37 mouse cellular contexts compared by ENCODE assay signal in the genomic region with DNA sequence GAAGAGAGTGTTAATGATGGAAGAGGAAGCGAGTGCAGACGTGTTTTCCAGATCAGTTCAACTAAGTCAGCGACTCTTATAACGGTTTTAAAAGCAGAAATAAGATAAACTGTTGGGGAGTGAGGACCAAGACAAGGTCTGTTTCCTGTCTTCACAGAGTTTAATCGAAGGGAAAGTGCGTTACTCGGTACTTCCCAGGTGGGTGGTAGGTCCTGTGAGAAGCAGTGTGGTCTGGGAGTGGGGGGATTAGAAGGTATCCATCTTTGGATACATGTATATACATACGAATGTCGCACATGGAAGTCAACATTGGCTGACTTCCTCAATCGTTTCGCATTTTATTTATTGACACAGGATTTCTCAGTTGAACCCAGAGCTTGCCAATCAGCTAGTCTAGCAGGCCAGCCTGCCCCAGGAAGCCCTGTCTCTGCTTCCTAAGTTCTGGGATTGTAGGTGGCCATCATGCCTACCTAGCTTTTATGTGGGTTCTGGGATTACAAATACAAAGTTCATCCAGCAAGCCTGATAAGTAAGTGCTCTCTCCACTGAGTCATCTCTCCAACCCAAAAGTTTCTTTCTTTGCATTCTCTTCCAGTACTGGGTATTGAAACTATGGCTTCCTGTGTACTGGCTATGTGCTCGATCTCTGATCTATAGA. TPM values are rescaled to one million over a fixed set of nuclear protein-coding genes. Genes with fewer than 3 reads are reported as not detected.
DNase-seq lines count a peak whose midpoint lies in the region; ATAC-seq lines count a peak whose summit lies in the region.
"Had no signal": no experiment of that assay in that cellular context is flagged by ENCODE, and none has a peak within 500 bp of the region (broad histone marks: within the 10 kb centered on the region; RNA-seq: fewer than 3 reads in every experiment).

No protein-coding gene starts in this region.

- peak overlapping the region; percentile 44; the same call in 1 of the 2 replicates for H3K27ac ChIP-seq in limb, embryonic 15.5 days
- H3K27ac ChIP-seq: embryonic facial prominence, embryonic 12.5 days; heart, embryonic 15.5 days; hindbrain, embryonic 12.5 days; hindbrain, postnatal 0 days; lung, embryonic 15.5 days; midbrain, embryonic 13.5 days; neural tube, embryonic 13.5 days; stomach, postnatal 0 days had no signal

- H3K27me3 ChIP-seq in limb, embryonic 15.5 days = no peaks in the 10 kb centered on the region
- H3K27me3 ChIP-seq: embryonic facial prominence, embryonic 12.5 days; heart, embryonic 15.5 days; hindbrain, embryonic 12.5 days; lung, embryonic 15.5 days; midbrain, embryonic 13.5 days; neural tube, embryonic 13.5 days had no signal

- no peak overlapping the region for H3K4me2 ChIP-seq in limb, embryonic 15.5 days
- H3K4me2 ChIP-seq: embryonic facial prominence, embryonic 12.5 days; heart, embryonic 15.5 days; hindbrain, embryonic 12.5 days; lung, embryonic 15.5 days; midbrain, embryonic 13.5 days; neural tube, embryonic 13.5 days had no signal

- no peaks in the 10 kb centered on the region for H3K9me3 ChIP-seq in limb, embryonic 15.5 days
- H3K9me3 ChIP-seq: embryonic facial prominence, embryonic 12.5 days; heart, embryonic 15.5 days; hindbrain, embryonic 12.5 days; lung, embryonic 15.5 days; midbrain, embryonic 13.5 days; neural tube, embryonic 13.5 days had no signal

- H3K36me3 ChIP-seq in limb, embryonic 15.5 days = no peaks in the 10 kb centered on the region
- H3K36me3 ChIP-seq: embryonic facial prominence, embryonic 12.5 days; heart, embryonic 15.5 days; hindbrain, embryonic 12.5 days; lung, embryonic 15.5 days; midbrain, embryonic 13.5 days; neural tube, embryonic 13.5 days had no signal

- no peak overlapping the region for H3K4me3 ChIP-seq in limb, embryonic 15.5 days
- H3K4me3 ChIP-seq: embryonic facial prominence, embryonic 12.5 days; heart, embryonic 15.5 days; hindbrain, embryonic 12.5 days; lung, embryonic 15.5 days; midbrain, embryonic 13.5 days; neural tube, embryonic 13.5 days had no signal

- no peak overlapping the region for H3K9ac ChIP-seq in limb, embryonic 15.5 days
- H3K9ac ChIP-seq: embryonic facial prominence, embryonic 12.5 days; heart, embryonic 15.5 days; hindbrain, embryonic 12.5 days; lung, embryonic 15.5 days; midbrain, embryonic 13.5 days; neural tube, embryonic 13.5 days had no signal

- DNase-seq in A20 (ENCODE audit: low read depth, low spot score) = peak; percentile 14
- peak; percentile 24 for DNase-seq in CD4-positive, CD25-positive, alpha-beta regulatory T cell, adult 2 months (ENCODE audit: low read depth, low spot score)
- no peak for DNase-seq in layer of hippocampus, adult 9-10 months (ENCODE audit: low spot score)
- no peak for DNase-seq in spleen, postnatal 10 days (ENCODE audit: low spot score in 2 of 2)
- DNase-seq in left cerebral cortex, adult 8-10 months (ENCODE audit: low spot score in 2 of 2) = no peak
- DNase-seq: adrenal gland, postnatal 10 days; cerebellum, adult 11 months; cerebellum, adult 9-10 months; embryo, embryonic 11 days; heart, postnatal 36 days; kidney, postnatal 10 days; thymus, adult 2 months; thymus, postnatal 36 days had no signal

- peak; percentile 52 for ATAC-seq in activated CD4-positive, CD25-positive, alpha-beta regulatory T cell, adult 4 months
- ATAC-seq in limb, embryonic 15.5 days (ENCODE audit: insufficient number of reproducible peaks, low FRiP score, low TSS enrichment, low read depth) = no peak
- ATAC-seq in frontal cortex, adult (ENCODE audit: low TSS enrichment) = no peak
- ATAC-seq: forebrain, embryonic 14.5 days; hindbrain, postnatal 0 days; intestine, embryonic 16.5 days; midbrain, embryonic 13.5 days had no signal

- peaks cover 9% of the 10 kb centered on the region; the same call in 1 of the 2 replicates for H3K4me1 ChIP-seq in limb, embryonic 15.5 days
- H3K4me1 ChIP-seq: heart, embryonic 15.5 days; hindbrain, embryonic 12.5 days; lung, embryonic 15.5 days; midbrain, embryonic 13.5 days had no signal

- WGBS in limb, embryonic 15.5 days = 56% methylated on average over 12 of the region's 12 CpGs

RNA-seq across cellular contexts. Expression of gene Fnip1, which starts 10.2 kb away (rescaled TPM):
- 10 to 100 TPM; 10.7 to 12.9 TPM for polyA plus RNA-seq in activated CD4-positive, CD25-positive, alpha-beta regulatory T cell, adult 4 months (2017; shearing (Covaris generic))
- polyA plus RNA-seq in limb, embryonic 15.5 days (2015; fragmentation: Nextera tagmentation; extraction: Ambion mirVana) = 10.3 and 11.3 TPM in 2 replicates
- total RNA-seq in left cerebral cortex, adult 8-10 months (2022) = 10 to 100 TPM; 37.6 to 42.0 (median 39.5) TPM

RNA-seq across cellular contexts. Expression of gene Meikin, which starts 57.4 kb away (rescaled TPM):
- polyA plus RNA-seq in activated CD4-positive, CD25-positive, alpha-beta regulatory T cell, adult 4 months (2017; shearing (Covaris generic)) = not detected
- not detected in 2 replicates for polyA plus RNA-seq in limb, embryonic 15.5 days (2015; fragmentation: Nextera tagmentation; extraction: Ambion mirVana)
- total RNA-seq in left cerebral cortex, adult 8-10 months (2022) = not detected
- total RNA-seq: adrenal gland, postnatal 10 days; gastrocnemius, adult 18-20 months; heart, postnatal 36 days; hindbrain, postnatal 0 days; layer of hippocampus, postnatal 10 days; left cerebral cortex, adult 18-20 months; left cerebral cortex, postnatal 25 days; liver, adult 2 months; megakaryocyte-erythroid progenitor cell, adult 5-6 weeks had no signal
- polyA plus RNA-seq: C2C12; embryonic facial prominence, embryonic 12.5 days; forebrain, embryonic 14.5 days; frontal cortex, adult 2 months; gonadal fat pad, adult 2 months; heart, embryonic 15.5 days; hindbrain, embryonic 12.5 days; hindbrain, postnatal 0 days; intestine, embryonic 16.5 days; large intestine, adult 2 months; liver, adult 2 months; liver, embryonic 16.5 days; lung, embryonic 15.5 days; midbrain, embryonic 13.5 days; neural tube, embryonic 13.5 days; thymus, adult 2 months had no signal

Comparison
In these comparisons a context has a peak if more than half of its experiments do, and no peak if none do; other contexts are left out.
1. DNase-seq: peak in A20 (single experiment) and CD4-positive, CD25-positive, alpha-beta regulatory T cell, adult 2 months (single experiment); none in layer of hippocampus, adult 9-10 months (single experiment), spleen, postnatal 10 days (0 of 2) and left cerebral cortex, adult 8-10 months (0 of 2).